Mouse (Mus musculus): ENCODE data around the gene Relt.

Gene Relt

DNA sequence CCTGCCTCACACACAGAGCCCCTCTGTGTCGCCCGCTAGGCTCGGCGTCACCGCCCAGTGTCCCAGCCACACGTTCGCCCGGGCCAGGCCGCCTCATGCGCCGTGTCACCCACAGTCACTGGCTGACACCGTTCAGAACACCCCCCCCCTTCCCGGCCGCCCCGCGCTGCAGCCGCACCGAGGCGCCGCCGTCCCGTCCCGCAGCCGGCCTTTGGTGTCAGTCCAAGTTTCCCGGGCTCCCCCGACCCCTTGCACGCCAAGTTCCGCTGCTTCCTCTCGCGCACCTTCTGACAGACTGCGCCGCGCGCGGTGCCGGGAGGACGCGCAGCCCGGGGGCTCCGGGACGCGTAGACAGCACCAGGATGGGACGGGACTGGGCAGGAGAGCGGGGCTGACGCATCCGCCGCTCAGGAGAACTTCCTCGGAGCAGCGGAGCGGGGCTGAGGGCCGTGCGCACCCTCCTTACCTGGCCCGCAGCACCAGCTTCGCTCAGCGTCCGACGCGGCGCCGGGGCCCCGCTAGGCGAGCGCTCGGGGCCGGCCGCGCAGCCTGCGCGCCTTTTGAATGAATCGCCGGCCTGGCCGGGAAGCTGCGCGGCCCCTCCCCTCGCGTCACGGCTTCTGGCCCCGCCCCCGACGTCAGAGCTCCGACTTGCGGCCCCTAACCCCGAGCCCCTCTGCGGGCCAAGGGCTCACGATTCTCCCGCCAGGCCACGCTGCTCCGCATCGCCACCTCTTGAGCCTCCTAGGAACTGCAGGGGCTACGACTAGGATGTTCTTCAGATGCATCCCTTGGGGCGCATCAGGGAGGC, at the start of gene Relt:
Gene Relt (minus strand): TSS at position 619 of the 811 bp plus-strand sequence.
- peak; percentile 97 for DNase-seq (ENCODE audit: low spot score)

DNA sequence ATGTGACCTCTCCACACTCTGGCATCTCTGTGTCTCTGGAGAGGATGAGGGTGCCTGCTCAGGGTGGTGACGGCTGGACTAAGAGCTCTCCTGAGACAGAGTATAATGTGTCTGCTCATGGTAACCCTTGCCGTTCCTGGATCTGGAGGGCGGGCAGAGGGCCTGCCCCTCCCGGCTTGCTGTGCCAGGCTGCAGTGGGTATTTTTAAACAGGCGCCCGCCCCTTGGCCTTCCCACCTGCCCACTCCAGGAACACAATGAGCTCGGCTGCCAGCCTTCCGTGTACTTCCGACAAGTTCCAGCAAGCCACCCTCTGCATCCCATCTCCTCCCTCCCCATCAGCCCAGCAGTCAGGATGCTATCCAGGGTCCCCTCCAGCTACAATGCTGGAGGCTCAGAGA, 48.5 kb upstream of the Relt start:
- no peak for DNase-seq (ENCODE audit: low spot score)

DNA sequence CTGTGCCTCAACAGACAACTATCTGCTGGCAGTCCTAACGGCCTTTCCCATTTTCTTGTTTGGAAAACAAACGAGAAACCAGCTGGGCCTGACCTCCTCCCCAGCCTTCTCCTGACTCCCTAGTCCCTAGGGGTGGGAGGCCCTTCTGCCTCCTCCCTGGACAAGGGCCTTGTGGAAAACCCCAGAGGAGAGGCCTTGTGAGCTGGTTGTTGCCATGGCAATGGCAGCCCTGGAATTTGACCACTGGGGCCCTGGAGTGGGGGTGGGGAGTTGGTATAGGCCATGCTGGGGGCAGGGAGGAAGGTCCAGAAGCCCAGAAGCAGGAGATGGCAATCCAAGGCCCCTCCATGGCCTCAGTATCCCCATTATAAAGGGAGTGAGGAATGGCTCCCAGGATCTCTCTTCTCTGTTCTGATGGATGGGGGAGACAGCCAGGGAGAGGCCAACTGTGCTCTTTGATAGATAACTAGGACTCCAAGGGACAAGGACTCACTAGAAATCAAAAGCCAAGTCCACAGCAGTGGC, 48.1 kb upstream of the Relt start:
- DNase-seq (ENCODE audit: low spot score): peak; percentile 86

DNA sequence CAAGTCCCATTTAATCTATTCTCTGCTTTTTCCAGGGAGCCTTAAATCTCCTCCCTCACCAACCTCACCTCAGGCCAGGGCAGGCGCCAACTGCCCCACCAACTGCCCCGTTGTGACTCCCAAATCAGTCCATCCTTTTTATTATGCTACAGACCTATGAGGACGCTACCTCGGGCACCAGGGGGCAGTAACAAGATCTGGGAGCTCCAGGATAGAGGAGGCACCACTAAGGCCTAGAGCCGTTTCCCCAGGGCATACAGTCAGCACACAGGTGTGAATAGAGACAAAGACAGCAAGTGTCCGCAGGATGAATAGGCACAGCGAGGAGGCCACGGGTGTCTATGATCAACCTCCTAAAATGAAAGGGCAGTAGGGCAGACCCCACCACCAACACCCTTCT, 45.3 kb upstream of the Relt start:
- peak; percentile 63 for DNase-seq (ENCODE audit: low spot score)

DNA sequence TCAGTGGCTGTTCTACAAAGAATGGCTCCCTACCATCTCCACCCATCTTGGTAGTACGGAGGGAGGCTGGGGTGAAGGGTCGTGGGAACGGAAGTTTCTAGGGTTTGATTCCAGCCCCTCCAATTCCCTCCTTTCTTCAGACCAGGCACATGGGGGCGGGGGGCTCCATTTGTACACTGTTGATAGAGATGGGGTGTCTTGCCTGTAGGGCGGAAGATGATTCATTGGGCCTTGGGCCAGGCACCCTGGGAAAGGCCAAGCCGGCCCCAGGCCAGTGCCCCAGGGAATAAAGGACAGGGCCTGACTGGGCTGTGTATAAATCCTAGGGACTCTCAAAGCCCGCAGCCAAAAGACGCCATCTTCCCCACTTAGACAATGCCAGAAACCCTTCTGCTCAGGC, 44.8 kb upstream of the Relt start:
- no peak for DNase-seq (ENCODE audit: low spot score)

DNA sequence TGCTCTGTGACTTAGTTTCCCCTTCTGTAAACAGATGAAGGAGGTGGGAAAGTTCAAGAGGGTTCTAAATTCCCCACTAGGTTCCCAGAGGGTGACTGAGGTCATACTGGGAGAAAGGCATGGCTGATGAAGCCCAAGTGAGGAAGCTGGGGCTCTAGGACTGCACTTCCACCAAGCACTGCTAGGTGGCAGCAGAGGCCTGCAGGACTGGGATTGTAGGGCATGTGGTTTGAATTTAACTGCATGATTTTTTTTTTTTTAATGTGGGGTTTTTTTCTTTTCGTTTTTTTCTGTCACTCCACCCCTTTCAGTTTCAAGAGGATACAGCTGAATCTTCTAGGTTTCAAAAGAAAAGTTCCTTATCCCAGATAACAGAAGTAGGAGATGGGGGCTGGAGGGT, 44.0 kb upstream of the Relt start:
- DNase-seq (ENCODE audit: low spot score): peak; percentile 80

DNA sequence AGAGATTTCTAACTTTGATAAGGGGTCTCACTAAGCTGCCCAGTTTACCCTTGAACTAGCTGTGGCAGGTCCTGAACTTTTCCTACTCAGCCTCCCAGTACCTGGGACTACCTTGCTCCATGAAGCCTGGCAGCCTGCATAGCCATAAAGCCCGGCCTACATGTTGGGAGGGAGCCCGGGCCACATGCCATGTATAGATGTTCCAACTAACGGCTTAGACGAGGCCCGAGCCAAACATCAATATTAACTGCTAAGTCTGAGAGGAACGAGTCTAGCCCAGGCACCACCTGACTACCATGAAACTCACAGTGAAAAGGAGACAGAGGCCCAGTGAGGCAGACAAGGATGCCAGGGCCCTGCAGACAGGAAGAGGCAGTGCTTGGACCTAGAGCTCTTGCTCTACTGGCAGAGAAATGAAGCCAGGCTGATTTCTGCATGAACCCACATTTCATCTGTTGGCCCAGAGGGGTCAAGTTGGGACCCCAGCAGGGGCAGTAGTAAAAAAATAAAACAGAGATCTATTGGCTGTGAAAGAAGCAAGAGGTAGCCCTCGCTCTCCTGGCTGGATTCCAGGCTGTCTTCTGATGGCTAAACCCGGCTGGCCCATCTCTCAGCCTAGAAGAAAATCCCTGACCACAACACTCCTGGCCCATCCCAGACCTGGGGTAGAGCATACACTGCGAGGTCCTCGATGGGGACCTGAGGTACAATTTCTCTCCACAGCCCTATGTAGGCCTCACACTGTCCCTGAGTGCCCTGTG, 43.0 kb upstream of the Relt start:
- no peak for DNase-seq (ENCODE audit: low spot score)

DNA sequence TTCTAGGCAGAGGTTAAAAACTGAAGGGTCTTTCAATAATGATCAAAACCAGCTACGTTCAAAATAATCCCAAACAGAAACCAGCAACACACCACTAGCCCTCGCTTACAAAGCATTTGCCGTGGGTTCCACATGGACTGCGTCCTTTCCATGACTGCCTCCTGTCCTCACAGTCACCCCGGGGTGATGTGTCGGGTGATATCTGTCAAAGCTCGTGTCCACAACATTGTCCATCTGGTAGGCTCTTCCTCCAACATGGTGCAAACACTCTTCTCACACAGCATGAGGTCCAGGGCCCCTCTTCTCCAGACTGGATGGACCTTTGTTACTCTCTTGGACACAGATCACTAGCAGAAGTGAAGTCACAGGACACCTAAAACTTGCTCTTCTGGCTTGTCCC, 41.8 kb upstream of the Relt start:
- DNase-seq (ENCODE audit: low spot score): no peak

DNA sequence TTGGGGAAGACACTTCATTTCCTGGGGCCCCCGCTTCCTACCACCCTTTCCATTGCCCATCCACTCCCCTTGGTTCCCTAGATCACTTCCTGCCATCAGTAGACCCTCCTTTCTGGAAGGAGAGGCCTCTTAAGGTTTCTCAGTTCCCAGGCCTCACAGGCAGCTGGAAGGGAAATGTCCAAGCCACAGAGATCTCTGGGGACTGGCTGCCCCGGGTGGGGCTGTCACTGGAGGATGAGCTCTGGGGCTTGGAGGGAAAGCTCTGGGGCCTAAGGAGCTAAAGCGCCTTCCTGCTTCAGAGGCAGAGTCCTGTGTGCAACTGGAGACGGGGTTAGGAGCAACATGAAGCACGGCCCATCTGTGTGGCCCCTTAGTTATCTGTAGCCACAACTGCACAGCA, 41.4 kb upstream of the Relt start:
- DNase-seq (ENCODE audit: low spot score): no peak

DNA sequence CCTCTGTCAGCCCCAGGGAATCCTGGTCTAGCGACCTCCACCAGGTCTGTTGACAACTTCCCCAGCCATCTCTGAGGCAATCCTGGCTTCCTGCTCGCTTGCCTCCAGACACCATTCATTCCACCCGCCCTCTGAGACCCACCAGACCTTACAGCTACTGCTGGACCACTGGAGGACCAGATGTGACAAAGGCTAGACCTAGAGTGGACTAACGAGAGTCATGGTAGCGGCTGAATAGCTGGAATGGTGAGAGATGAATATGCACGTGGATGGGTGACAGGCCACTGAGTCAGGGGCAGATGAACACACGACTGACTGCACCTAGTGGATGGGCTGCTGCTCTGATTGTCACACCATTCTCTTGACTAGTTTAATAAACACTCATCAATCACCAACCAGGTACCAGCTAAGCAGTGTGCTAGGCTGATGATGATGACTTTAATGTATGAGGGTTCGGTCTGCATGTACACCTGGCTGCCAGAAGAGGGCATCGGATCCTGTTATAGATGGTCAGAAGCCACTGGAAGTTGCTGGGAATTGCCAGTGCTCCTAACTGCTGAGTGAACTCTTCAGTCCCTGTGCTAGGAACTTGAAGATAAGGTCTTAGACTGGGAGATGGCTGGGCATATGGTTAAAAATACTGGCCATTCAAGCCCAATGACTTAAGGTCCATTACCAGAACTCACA, 39.3 kb upstream of the Relt start:
- DNase-seq (ENCODE audit: low spot score): peak; percentile 73

DNA sequence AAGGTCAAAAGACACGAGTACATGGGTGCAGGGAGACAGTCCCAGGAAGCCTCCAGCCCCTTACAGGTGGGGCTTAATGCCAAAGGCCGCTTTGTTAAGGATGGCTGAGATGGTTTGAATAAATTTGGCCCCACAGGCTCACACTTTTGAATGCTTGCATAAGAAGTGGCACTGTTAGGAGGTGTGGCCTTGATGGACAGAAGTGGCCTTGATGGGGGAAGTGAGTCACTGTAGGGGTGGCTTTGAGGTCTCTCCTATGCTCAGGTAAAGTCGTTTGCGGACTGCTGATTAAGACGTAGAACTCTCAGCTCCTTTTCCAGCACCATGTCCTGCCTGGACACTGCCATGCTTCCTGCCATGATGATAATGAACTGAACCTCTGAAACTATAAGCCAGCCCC, 34.6 kb upstream of the Relt start:
- no peak for DNase-seq (ENCODE audit: low spot score)

DNA sequence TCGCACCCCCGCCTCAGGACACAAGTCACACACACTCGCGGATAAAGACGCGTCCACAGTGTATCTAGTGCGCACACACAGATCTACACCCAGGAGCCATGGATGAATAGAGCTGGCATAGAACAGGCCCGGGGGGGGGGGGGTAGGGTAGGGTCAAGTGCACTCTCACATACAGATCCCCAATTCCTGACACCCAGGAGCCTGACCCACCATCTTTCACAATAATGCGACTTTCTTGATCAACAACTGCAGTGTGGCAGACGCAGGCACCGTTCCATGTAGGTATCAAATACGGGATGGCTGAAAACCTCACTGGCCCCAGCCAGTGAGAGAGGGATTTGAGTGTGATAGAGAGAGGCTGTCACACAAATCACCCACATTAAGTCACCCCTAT, 31.6 kb upstream of the Relt start:
- no peak for DNase-seq (ENCODE audit: low spot score)

DNA sequence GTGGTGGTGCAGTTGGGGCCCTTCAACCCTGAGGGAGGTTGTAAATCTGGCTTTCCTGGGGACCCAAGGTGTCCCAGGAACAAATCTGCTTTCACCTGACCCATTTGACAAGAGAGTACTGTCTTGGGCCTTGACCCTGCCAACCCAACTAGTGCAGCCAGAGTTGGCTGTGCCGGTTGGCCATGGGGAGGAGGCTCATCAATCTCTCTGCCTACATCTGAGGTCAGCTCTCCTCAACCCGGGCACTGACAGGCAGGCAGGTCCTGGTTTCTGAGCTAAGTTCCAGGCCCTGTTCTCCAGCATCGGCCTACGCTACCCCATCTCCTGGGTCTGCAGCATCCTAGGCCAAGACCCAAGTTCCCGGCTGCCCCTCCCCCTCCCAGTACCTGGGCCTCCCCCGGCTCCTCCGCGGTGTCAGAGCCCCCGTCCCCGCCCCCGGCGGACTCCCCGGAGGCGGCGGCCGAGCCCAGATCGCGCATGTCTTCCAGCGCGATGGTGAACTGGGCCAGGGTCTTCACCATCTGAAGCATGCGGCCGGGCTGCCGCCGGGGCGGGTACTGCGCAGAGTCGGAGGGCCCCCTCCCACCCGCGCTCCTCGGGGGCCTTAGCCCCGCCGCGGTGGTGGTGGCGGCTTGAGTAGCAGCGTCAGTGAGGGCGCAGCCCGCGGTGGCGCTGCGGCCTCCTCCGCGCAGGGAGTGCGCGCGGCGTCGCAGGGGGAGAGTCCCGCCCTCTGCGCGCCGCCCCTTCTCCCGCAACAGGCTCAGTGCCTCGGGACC, 31.0 kb upstream of the Relt start:
- DNase-seq (ENCODE audit: low spot score): peak; percentile 58

DNA sequence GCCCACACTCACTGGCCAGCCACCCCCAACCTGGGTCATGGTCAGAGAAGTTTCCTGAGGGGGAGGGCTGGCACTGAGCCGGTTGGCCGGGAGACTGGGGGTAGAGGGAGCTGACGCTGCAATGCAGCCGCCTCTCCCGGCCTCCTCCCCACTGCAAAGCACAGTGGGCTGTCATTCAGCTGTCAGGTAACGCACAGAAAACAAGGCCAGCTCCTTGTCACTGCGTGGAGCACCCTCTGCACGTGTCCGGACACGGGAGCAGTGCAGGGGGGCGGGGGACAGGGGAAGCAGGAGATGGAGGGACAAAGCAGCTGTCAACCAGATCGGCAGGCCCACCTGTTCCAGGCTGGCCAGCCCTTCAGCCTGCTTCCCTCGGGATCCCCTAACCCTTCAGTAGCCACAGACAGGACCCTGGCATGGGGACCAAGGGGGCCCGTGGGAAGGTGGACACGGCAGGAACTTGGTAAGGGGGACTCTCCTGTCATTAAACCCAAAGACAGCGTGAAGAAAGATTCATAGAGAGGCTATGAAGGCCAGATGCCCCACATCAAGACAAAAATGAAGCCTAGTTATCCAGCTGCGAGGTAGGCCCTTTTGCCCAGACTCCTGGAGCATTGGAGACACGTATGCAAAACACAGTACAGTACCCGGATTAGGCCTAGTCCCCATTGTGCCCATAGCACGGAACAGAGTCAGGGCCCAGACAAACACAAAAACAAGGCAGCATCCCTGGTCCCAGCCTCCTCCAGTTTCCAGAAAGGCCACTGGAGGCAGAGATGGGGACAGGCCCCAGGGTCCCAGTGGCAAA, 30.2 kb upstream of the Relt start:
- DNase-seq (ENCODE audit: low spot score): no peak

DNA sequence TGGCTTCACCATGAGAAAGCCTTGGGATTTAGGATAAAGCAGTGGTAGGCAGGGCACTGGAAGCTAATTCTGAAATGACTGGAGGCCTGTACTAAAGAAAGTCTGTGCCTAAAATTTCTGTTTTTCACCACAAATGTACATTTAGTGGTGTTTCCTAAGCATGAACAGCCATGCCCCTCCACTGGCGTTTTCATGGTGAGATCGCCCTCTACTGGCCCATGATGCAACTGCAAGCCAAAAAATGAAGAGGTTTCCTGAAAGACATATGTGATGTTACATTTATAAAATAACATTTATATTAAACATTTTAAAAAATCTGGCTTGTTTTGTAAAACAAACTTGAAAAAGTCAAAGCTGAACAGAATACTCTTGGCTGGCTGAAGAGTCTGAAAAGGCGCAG, 23.3 kb upstream of the Relt start:
- DNase-seq (ENCODE audit: low spot score): peak; percentile 59

DNA sequence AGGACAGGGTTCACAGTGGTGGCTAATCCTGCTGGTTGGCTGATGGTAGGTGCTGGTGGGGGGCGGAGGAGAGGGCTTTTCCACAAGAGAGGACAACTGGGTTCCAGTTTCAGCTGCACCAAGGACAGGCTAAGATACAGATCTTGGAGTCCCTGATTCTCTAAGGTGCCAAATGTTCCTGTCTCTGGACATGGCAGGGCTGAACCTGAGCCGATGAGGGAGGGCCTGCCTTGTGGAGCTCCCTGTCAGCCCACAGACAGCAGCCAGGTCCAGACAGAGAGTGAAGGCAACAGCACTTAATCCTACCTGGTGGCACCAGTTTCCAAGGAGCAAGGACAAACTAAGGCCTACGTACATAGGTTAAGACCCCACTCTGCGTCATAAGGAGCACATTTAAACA, 21.2 kb upstream of the Relt start:
- DNase-seq (ENCODE audit: low spot score): no peak

DNA sequence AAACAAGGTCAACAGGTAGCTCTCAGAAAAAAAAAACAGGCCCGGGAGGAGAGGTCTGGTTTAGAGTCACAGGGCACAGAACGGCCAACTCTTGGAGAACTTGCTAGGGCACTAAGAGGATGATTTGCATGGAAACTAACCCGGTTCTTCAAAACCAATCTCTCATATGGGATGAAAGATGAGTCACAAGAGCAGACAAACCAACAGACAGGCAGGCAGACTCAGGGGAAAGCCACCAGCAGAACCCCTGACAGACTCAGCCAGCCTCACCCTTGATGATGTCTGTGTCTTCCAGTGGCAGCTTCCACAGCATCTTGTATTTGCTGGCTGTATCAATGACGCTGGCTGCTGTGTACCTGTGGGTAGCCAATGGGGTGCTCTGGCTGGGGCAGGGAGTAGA, 18.7 kb upstream of the Relt start:
- DNase-seq (ENCODE audit: low spot score): no peak

DNA sequence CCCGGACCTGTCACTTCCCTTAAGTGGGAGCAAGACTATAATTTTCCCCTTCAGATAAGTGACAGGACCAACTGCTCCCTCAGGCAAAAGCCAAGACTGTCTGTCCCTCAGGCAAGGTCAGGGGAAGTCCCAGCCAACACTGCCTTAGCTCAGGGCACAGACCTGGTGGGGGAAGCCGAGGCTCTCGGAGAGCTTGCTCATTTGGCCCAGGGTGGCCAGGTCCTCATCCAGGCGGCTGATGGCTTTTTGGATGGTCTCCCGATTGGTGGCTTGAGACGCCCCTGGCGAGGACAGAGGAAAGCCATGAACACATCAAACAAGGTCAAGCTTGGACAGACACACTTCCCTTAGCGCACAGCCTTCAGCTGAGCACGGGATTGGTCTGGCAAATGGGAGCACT, 18.3 kb upstream of the Relt start:
- no peak for DNase-seq (ENCODE audit: low spot score)

DNA sequence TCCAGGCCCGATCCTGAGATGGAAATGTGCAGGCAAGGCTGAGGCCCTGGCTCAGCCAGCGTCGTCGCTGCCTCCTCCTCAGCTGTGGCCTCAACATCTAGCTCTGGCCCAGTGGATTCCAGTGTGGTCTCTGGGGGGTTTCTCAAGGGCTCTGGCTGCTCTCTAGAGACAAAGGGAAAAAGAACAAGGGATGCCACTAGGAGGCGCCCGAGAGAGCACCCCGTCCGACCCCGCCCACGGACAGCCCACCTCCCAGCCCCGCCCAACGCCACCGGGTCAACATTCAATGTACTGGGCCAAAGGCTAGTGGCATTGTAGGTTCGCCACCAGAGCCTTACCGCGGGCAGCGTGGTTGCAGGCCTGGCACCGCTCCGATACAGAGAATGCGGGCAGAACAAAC, 16.3 kb upstream of the Relt start:
- peak; percentile 67 for DNase-seq (ENCODE audit: low spot score)

DNA sequence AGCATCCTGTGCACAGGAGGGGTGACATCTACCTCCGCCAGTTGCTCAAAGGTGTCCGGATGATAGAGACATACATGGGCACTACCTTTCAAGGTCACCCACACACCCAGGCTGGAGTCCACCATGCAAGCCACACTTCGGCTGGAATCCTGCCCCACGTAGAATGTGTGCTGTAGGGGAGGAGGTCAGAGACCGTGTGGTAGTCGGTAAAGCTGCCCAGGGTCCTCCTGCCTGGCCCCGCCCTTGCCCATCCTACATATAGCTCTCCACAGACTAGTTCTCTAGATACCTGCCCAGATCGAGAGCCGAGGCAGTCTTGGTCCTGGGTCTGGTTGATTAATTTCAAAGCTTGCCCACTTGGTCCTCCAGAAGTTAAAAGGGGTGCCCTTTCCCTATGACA, 13.5 kb upstream of the Relt start:
- DNase-seq (ENCODE audit: low spot score): no peak

DNA sequence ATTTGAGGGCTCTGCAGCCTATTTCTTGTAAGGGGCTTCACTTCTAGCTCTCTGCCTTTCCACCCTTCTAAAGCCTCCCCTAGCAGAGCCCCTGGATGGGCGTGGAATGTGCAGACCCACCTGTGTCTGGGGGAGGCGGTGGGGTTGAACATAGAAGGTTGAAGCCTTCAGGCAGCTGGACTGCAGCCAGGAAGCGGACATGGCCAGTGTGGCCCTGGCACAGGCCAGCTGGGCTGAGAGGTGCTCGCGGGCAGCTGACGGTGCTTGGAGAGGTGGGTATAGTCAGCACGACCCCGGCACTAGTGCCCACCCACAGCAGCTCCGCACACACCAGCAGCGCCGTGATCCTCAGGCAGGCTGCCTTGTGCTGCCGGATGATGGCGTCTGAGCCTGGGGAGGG, 13.0 kb upstream of the Relt start:
- DNase-seq (ENCODE audit: low spot score): no peak

All from embryo, embryonic 10 days (tissue).